Mouse (Mus musculus): ENCODE measurements around the gene Sowahc.

- TF ChIP-seq CTCF (IDR thresholded peaks at IDR 0.05): no peak
- TF ChIP-seq EP300 (IDR thresholded peaks at IDR 0.05; ENCODE audit: insufficient read depth, low read depth, low read length): no peak
- no peak for TF ChIP-seq POLR2A (IDR thresholded peaks at IDR 0.05; ENCODE audit: insufficient read depth, low read depth, low read length)
These were observed 47.0 kb downstream of the Sowahc start for GRCm38 (mm10) chr10:59268754-59269153.
